Mouse (Mus musculus): ENCODE measurements around the gene Acsl4. TPM values are rescaled to one million over a fixed set of nuclear protein-coding genes. Genes with fewer than 3 reads are reported as not detected.

Gene Acsl4
- total RNA-seq, 2 experiments from 2014 or later: 85.3 to 91.1 TPM

- intact Hi-C loops (cut with DNase I): loop anchor here (5.0 to 10.0 kb wide), 2 partner anchors 165 to 432 kb away; no protein-coding TSS in a partner anchor
- DNase-seq (ENCODE audit: extremely low spot score in 1 of 2, low spot score in 2 of 2): peak in 1 of 2 experiments; percentile 26
Measured at GRCm38 (mm10) chrX:142372393-142372792, 17.9 kb downstream of the Acsl4 start.

- intact Hi-C loops (cut with DNase I): loop anchor here (5.0 to 10.0 kb wide), 2 partner anchors 167 to 435 kb away; no protein-coding TSS in a partner anchor
- no peak for DNase-seq (ENCODE audit: extremely low spot score in 1 of 2, low spot score in 2 of 2)
Measured at GRCm38 (mm10) chrX:142369935-142370334, 20.4 kb downstream of the Acsl4 start.

- intact Hi-C loops (cut with DNase I): no loop called here
- DNase-seq (ENCODE audit: extremely low spot score in 1 of 2, low spot score in 2 of 2): no peak
Measured at GRCm38 (mm10) chrX:142363882-142364281, 26.5 kb downstream of the Acsl4 start.

GRCm38 (mm10) chrX:142359031-142359430, 31.3 kb downstream of the Acsl4 start:
- intact Hi-C loops (cut with DNase I): no loop called here
- no peak for DNase-seq (ENCODE audit: extremely low spot score in 1 of 2, low spot score in 2 of 2)

GRCm38 (mm10) chrX:142358427-142358826, 31.9 kb downstream of the Acsl4 start:
- no peak for DNase-seq (ENCODE audit: extremely low spot score in 1 of 2, low spot score in 2 of 2)
- intact Hi-C loops (cut with DNase I): no loop called here

GRCm38 (mm10) chrX:142336207-142336606, 54.1 kb downstream of the Acsl4 start:
- intact Hi-C loops (cut with DNase I): no loop called here
- no peak for DNase-seq (ENCODE audit: extremely low spot score in 1 of 2, low spot score in 2 of 2)

- DNase-seq (ENCODE audit: extremely low spot score in 1 of 2, low spot score in 2 of 2): no peak
- intact Hi-C loops (cut with DNase I): no loop called here
Measured at GRCm38 (mm10) chrX:142335502-142335901, 54.8 kb downstream of the Acsl4 start.

- intact Hi-C loops (cut with DNase I): loop anchor here (5.0 kb wide), 1 partner anchor 217 kb away; no protein-coding TSS in a partner anchor
- DNase-seq (ENCODE audit: extremely low spot score in 1 of 2, low spot score in 2 of 2): no peak
Measured at GRCm38 (mm10) chrX:142325760-142326159, 64.6 kb downstream of the Acsl4 start.

- intact Hi-C loops (cut with DNase I): no loop called here
- DNase-seq (ENCODE audit: extremely low spot score in 1 of 2, low spot score in 2 of 2): no peak
Measured at GRCm38 (mm10) chrX:142316106-142316505, 74.2 kb downstream of the Acsl4 start.

GRCm38 (mm10) chrX:142315270-142315669, 75.1 kb downstream of the Acsl4 start:
- intact Hi-C loops (cut with DNase I): loop anchor here (2.0 kb wide), 1 partner anchor 78 kb away; no protein-coding TSS in a partner anchor

GRCm38 (mm10) chrX:142314307-142315024, 75.9 kb downstream of the Acsl4 start:
- intact Hi-C loops (cut with DNase I): loop anchor here (1.0 to 2.0 kb wide), 2 partner anchors 78 to 114 kb away; no protein-coding TSS in a partner anchor
- DNase-seq (ENCODE audit: extremely low spot score in 1 of 2, low spot score in 2 of 2): peak; percentile 62 to 70

More at GRCm38 (mm10) chrX:142315270-142315669, 75.1 kb downstream of the Acsl4 start:
- peak in 1 of 2 experiments; percentile 8 for DNase-seq (ENCODE audit: extremely low spot score in 1 of 2, low spot score in 2 of 2)

- intact Hi-C loops (cut with DNase I): no loop called here
- peak; percentile 13 to 14 for DNase-seq (ENCODE audit: extremely low spot score in 1 of 2, low spot score in 2 of 2)
Measured at GRCm38 (mm10) chrX:142310431-142310830, 79.9 kb downstream of the Acsl4 start.

- intact Hi-C loops (cut with DNase I): no loop called here
- DNase-seq (ENCODE audit: extremely low spot score in 1 of 2, low spot score in 2 of 2): peak in 1 of 2 experiments; percentile 20
Measured at GRCm38 (mm10) chrX:142305869-142306581, 84.3 kb downstream of the Acsl4 start, which contains the start of gene Kcne1l. Kcne1l (minus strand) TSS chrX:142306294.

- DNase-seq (ENCODE audit: extremely low spot score in 1 of 2, low spot score in 2 of 2): peak in 1 of 2 experiments; percentile 27
- intact Hi-C loops (cut with DNase I): no loop called here
Measured at GRCm38 (mm10) chrX:142305010-142305868, 85.1 kb downstream of the Acsl4 start.

GRCm38 (mm10) chrX:142304592-142304991, 85.7 kb downstream of the Acsl4 start:
- DNase-seq (ENCODE audit: extremely low spot score in 1 of 2, low spot score in 2 of 2): no peak
- intact Hi-C loops (cut with DNase I): no loop called here

GRCm38 (mm10) chrX:142303456-142303855, 86.9 kb downstream of the Acsl4 start:
- intact Hi-C loops (cut with DNase I): no loop called here
- DNase-seq (ENCODE audit: extremely low spot score in 1 of 2, low spot score in 2 of 2): peak in 1 of 2 experiments; percentile 13

GRCm38 (mm10) chrX:142285905-142286304, 104.4 kb downstream of the Acsl4 start:
- intact Hi-C loops (cut with DNase I): no loop called here
- DNase-seq (ENCODE audit: extremely low spot score in 1 of 2, low spot score in 2 of 2): no peak

- intact Hi-C loops (cut with DNase I): no loop called here
- DNase-seq (ENCODE audit: extremely low spot score in 1 of 2, low spot score in 2 of 2): no peak
Measured at GRCm38 (mm10) chrX:142276573-142276972, 113.8 kb downstream of the Acsl4 start.

GRCm38 (mm10) chrX:142276031-142276430, 114.3 kb downstream of the Acsl4 start:
- intact Hi-C loops (cut with DNase I): no loop called here
- DNase-seq (ENCODE audit: extremely low spot score in 1 of 2, low spot score in 2 of 2): no peak

All from left cerebral cortex, postnatal 10 days (tissue).